Mouse (Mus musculus) frontal cortex, postnatal 36 days (tissue): ENCODE measurements around the gene Adgrl1.
"Not testable (repeated sequence)": the region's sequence is repeated elsewhere in the genome, so short reads cannot be mapped to it uniquely, and the experiment has no call there.

Experiments
- DNase-seq, 2 experiments: peaks; one replicate each; pipeline ENCODE4 v3.0.0; 2022; ENCODE audit warnings: low spot score in 2 of 2

The Adgrl1 gene

DNA sequence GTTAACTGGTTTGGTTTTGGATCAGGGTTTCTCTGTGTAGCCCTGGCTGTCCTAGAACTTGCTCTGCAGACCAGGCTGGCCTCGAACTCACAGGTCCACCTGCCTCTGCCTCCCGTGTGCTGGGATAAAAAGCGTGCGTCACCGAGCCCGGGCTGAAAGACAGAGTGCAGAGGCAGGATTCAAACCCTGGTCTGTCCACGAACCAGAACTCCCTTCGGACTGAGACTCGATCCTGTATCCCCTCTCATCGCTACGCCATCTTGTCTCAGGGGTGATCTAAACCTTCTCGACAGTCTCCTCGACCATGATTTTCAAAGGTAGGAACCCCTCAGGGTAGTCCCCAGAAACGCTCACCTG lies 54.8 kb downstream of the Adgrl1 start:
- no peak for DNase-seq

DNA sequence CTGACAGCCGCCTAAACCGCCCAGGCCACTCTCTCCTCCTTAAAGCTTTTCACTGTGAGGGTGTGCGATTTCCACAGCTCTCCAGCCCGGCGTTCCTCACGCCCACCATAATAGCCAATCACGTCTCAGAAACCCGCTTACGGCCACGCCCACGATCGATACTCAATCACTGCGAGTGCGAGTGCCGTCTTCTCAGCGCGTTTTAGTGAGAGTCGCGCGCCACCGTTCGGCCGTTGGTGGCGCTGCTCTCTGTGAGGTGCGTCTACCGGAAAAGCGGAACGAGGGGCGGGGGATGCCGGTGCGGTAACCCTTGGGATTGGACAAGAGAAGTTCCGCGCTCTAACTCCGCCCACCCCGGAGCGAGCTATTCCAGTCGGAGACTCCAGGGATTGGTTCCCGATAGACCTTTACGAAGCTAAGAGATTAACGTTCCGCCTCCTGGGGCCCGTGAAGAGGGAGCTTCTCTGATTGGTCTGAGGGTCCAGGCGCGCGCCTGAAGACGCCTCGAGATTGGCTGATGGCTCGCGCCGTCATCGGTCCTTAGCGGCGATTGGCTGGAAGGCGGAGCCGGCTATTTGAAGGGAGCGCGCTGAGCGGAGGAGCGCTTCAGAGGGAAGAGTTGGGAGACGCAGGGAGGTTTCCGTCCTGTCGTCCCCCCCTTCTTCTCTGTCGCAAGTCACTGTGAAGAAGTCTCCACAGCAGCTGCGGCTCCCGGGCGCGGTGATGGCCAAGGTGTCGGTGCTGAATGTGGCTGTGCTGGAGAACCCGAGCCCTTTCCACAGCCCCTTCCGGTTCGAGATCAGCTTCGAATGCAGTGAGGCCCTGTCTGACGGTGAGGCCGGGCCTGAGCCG lies 55.4 kb downstream of the Adgrl1 start, which contains the start of the genes Gm10644 and Asf1b:
TSS of gene Gm10644 (minus strand) at position 100 of the 852 bp plus-strand sequence.
TSS of gene Asf1b (plus strand) at position 402 of the 852 bp plus-strand sequence.
- DNase-seq = peak; percentile 95 to 99

- DNase-seq = no peak
Observed at GRCm38 (mm10) chr8:83955958-83956218, 56.0 kb downstream of the Adgrl1 start.

- no peak for DNase-seq
Observed at GRCm38 (mm10) chr8:83956789-83957188, 56.9 kb downstream of the Adgrl1 start.

GRCm38 (mm10) chr8:83964015-83964765 lies 64.3 kb downstream of the Adgrl1 start:
- no peak for DNase-seq

DNA sequence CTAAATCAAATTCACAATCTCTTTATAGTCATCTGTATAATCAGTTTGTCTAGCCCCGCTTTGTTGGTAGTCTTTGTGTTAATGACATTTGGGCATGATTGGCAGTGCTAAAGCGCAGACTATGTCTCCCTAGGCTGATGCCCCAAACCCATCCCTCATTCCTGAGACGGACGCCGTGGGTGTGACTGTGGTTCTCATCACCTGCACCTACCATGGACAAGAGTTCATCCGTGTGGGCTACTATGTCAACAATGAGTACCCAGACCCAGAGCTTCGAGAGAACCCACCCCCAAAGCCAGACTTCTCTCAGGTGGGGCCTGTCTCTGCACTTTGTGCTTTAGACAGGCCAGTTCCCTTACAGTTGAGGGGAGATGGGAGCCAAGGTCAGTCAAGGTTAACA lies 67.8 kb downstream of the Adgrl1 start:
- no peak for DNase-seq

GRCm38 (mm10) chr8:83971121-83971520 lies 71.2 kb downstream of the Adgrl1 start:
- DNase-seq = no peak

DNA sequence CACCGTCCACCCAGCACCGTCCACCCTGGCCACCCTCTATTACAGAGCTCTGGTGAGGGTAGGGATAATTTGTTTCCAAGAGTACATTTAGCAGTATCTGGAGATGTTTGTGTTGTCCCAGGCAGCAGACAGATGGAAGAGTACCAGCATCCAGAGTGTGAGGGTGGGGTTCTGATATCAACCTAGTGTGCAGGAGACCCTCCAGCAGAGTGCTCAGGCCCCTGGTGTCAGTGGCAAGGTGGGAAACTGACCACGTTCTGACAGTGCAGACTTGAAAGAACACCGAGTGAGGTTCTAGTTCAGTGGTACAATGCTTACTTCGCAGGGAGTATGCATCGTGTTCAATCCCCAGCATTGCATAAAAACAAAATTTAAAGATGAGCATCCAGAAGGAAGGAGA lies 71.8 kb downstream of the Adgrl1 start:
- DNase-seq = no peak

GRCm38 (mm10) chr8:83972150-83973120 lies 72.5 kb downstream of the Adgrl1 start, which contains the start of gene Prkaca:
Gene Prkaca, plus strand, starts transcription at chr8:83972993.
- peak; percentile 99 for DNase-seq

- no peak for DNase-seq
Observed at GRCm38 (mm10) chr8:83973161-83974031, 73.5 kb downstream of the Adgrl1 start.

GRCm38 (mm10) chr8:83974521-83974920 lies 74.6 kb downstream of the Adgrl1 start:
- DNase-seq = no peak

GRCm38 (mm10) chr8:83976101-83976630 lies 76.3 kb downstream of the Adgrl1 start:
- no peak for DNase-seq

GRCm38 (mm10) chr8:83976779-83977350 lies 77.0 kb downstream of the Adgrl1 start:
- no peak for DNase-seq

DNA sequence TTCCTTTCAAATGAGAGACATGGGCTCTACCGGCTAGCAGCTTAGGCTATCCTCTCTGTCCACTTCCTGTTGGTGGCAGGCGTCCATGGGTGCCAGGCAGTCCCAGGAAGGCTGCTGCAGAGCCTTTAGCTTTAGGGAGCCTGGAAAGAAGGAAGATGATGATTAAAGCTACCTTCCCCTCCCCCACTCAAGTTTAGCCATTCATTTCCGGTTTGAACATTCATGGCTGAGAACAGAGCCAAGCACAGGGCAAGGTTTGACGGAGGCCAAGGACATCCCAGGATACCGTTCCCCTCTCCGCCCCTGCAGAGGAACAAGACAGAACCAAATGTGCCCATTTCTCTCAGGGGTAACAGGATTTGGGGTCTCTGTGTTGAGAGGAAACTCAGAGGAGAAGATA lies 77.7 kb downstream of the Adgrl1 start:
- DNase-seq = no peak

GRCm38 (mm10) chr8:83978200-83978599 lies 78.3 kb downstream of the Adgrl1 start:
- DNase-seq = no peak

- no peak for DNase-seq
Observed at GRCm38 (mm10) chr8:83980250-83980649, 80.3 kb downstream of the Adgrl1 start.

DNA sequence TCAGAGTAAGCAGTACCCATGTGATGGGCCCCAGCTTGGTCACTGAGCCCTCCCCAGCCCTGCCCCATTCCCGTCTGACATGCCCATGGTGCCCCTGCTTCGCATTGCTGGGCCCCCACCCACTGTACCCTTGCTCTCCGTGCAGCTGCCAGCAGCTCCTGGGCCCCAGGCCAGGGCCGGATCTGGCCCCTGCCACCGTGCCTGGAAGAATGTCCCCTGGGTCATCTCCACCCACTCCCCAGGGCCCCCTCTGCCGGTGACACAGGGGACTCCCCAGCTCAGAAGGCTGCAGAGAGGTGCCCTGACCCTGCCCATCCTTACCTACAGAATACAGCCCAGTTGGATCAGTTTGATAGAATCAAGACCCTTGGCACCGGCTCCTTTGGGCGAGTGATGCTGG lies 80.9 kb downstream of the Adgrl1 start:
- DNase-seq = no peak

DNA sequence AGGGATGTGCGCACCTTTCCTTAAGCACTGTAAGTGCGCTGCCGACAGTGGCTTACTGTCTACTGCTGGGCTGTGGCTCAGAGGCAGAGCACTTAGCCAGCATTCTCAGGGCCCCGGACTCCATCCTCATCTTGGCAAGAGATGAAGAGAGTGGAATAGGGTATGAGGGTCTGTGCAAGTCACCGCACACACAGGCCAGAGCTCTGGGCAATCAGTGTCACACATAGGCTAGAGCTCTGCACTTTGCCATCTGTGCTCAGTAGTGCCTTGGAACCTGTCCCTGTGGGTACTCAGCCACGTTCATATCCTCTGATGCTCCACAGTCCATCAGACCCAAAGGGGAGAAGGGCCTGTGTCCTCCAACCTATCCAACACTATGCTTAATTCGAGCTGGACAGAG lies 81.6 kb downstream of the Adgrl1 start:
- DNase-seq = no peak

DNA sequence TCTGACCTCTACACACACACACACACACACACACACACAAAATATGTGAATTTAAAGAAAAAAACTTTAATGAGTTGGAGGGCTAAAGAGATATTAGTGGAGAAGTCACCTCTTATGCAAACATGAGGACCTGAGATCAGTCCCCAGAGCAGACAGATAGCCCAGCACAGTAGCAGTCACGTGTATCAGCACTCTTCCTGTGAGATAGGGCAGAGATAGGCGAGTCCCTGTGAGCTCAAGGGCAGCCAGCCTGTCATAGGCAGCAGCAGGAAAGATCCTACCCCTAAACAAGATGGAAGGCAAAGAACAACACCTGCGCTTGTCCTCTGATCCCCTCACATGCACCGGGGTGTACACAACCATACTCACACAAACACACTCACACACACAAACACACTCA lies 82.5 kb downstream of the Adgrl1 start:
- DNase-seq = no peak

GRCm38 (mm10) chr8:83983222-83983621 lies 83.3 kb downstream of the Adgrl1 start:
- not testable (repeated sequence) for DNase-seq
